Mouse (Mus musculus) bone marrow macrophage, adult 2 months (primary cell): ENCODE measurements around the gene Trir. TPM values are rescaled to one million over a fixed set of nuclear protein-coding genes. Genes with fewer than 3 reads are reported as not detected.

Experiments used
- H3K27ac ChIP-seq: 2 replicates; pipeline ENCODE4 v1.5.1; 2012; ENCODE audit warnings: low read depth, low read length; ENCODE audit not compliant: insufficient read depth
- H3K4me1 ChIP-seq: 2 replicates; pipeline ENCODE4 v1.6.1; 2012; ENCODE audit warnings: low read length; ENCODE audit not compliant: control insufficient read depth, insufficient read depth
- H3K4me3 ChIP-seq: 2 replicates; pipeline ENCODE4 v1.5.1; 2012; ENCODE audit warnings: mild to moderate bottlenecking, low read length, moderate library complexity; ENCODE audit not compliant: insufficient read depth
- CTCF ChIP-seq: IDR thresholded peaks from 2 replicates; pipeline ENCODE4 v1.5.1; 2012; ENCODE audit warnings: low read depth, mild to moderate bottlenecking, low read length, moderate library complexity
- POLR2A ChIP-seq: IDR thresholded peaks from 2 replicates; pipeline ENCODE4 v1.6.1; 2012; ENCODE audit warnings: mild to moderate bottlenecking, low read depth, low read length, borderline replicate concordance
- polyA plus RNA-seq: library from polyadenylated mRNA; stranded (reverse); fragments of >200 nt; gene quantifications from 2 replicates; pipeline ENCODE4 v1.2.4, GENCODE M21; 2012; ENCODE audit not compliant: missing spikeins, insufficient read depth, insufficient read length

The Trir gene
- polyA plus RNA-seq, 1 experiment, result 145 TPM

DNA sequence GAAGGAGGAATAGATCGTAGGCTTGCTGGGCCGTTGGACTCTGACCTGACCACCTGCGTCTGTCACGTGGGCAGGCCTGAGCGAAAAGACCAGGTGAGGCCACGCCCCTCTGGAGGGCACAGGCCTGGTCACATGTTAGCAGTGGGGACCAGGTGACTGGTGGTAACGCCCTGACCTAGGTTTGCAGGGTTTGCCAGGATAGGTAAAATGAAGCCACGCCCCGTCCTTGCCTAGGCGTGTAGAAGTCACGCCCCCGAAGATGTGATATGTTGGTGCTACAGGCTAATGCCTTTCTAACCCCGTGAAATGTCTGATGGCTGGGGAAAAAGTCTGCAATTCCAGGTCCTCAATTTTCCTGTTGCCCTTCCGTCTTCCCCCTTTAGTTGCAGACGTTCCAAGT, 35.8 kb upstream of the Trir start:
- H3K27ac ChIP-seq, result peak overlapping the region; percentile 12; the same call in 1 of the 2 replicates
- H3K4me1 ChIP-seq, result peaks cover 17% of the 10 kb centered on the region
- peak overlapping the region; percentile 81 for H3K4me3 ChIP-seq
- TF ChIP-seq POLR2A (no peak), CTCF (no peak)

DNA sequence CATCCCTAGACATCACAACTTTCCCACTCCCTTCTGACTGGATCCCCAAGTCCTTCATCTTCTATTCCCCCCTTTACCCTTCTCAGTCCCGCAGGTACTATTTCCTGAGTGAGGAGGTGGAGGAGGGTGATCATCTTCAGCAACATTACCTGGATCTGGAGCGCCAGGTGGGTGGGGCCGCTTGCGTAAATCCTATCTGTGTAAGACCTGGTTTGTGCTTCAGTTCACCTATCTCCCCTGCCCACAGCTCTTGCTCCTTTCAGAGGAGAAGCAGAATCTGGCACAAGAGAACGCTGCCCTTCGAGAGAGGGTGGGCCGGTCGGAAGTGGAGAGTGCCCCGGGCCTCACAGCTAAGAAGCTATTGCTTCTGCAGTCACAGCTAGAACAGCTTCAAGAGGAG, 32.2 kb upstream of the Trir start:
- no peak overlapping the region for H3K4me3 ChIP-seq
- TF ChIP-seq POLR2A (no peak), CTCF (no peak)

DNA sequence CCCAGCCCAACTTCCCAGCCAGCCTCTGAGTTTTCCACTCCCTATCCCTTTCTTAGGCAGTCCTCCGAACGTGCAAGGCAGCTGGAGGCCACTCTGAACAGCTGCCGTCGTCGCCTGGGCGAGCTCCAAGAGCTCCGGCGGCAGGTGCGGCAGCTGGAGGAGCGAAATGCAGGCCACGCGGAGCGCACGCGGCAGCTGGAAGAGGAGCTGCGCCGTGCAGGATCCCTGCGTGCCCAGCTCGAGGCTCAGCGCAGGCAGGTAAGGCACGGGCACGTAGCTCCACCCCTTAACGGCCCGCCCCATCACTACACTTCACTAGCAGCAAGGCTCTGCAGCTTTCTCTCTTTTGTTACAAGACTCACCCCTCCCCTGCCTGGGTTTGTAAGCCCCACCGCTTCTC, 30.9 kb upstream of the Trir start:
- Histone ChIP-seq H3K27ac (no peak overlapping the region), H3K4me1 (peaks cover 8% of the 10 kb centered on the region), H3K4me3 (no peak overlapping the region)
- no peak for TF ChIP-seq POLR2A
- no peak for TF ChIP-seq CTCF

More for the DNA sequence above, 32.2 kb upstream of the Trir start:
- Histone ChIP-seq H3K27ac (no peak overlapping the region), H3K4me1 (peaks cover 9% of the 10 kb centered on the region)

DNA sequence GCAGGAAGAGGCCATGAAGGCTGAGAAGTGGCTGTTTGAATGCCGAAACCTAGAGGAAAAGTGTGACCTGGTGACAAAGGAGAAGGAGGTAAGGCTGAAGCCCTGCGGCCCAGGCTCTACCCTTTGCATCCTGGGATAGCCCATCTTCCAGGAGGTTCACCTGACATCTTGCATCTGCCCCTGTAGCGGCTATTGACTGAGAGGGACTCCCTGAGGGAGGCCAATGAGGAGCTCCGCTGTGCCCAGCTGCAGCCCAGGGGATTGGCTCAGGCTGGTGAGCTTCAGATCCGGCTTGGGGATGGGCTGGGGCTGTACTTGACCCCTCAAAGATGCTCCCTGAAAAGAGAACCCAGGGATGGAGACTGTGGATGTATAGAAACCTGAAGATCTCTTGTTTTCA, 29.6 kb upstream of the Trir start:
- Histone ChIP-seq H3K27ac (no peak overlapping the region), H3K4me3 (no peak overlapping the region), H3K4me1 (peaks cover 4% of the 10 kb centered on the region; the same call in 1 of the 2 replicates)
- TF ChIP-seq POLR2A (no peak), CTCF (no peak)

DNA sequence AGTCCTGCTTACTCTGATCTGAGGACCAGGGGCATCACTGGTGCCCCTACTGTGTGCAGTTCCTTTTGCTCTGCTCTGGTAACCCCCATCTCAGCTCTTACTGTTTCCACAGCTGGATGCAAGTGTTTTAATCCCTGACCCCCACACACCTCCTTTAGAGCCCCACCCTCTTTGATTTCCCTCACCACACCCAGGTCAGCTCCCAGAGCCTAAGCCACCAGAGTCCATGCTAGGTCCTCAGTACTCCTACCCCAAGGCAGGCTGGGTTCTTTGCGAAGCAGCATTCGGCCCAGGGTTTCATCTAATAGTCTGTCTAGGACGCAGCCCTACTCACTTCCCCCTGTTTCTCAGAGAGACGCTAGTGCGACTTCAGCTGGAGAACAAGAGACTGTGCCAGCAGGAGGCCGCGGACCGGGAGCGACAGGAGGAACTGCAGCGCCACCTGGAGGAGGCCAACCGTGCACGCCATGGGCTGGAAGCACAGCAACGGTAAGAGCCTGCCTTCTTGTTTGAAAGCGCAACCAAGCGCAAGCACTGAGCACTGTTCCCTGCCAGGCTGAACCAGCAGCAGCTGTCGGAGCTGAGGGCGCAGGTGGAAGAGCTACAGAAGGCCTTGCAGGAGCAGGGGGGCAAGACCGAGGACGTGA, 28.9 kb upstream of the Trir start:
- H3K4me3 ChIP-seq, result no peak overlapping the region
- no peak overlapping the region for H3K27ac ChIP-seq
- TF ChIP-seq CTCF (peak; percentile 43; the same call in 1 of the 2 replicates), POLR2A (no peak)
- H3K4me1 ChIP-seq, result peaks cover 4% of the 10 kb centered on the region; the same call in 1 of the 2 replicates

DNA sequence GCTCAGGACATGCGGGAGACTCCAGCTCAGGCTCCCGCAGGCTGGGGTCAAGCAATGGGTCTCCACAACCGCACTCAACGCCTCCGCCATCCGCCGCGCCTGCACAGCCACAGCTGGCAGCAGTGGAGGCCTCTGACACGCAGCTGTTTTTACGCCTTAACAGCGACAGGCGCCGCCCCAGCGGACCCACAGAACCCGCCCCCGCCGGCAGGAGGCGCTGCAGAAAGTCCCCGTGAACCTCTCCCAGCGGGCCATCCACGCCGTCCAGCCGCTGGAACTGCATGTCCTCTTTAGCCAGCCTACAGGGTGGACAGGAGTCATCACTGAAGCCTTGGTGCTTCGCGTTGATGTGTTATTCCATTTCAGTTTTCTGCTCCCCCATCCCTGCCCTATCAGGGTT, 18.9 kb upstream of the Trir start:
- Histone ChIP-seq H3K4me1 (no peaks in the 10 kb centered on the region), H3K27ac (no peak overlapping the region), H3K4me3 (no peak overlapping the region)
- no peak for TF ChIP-seq POLR2A
- no peak for TF ChIP-seq CTCF

DNA sequence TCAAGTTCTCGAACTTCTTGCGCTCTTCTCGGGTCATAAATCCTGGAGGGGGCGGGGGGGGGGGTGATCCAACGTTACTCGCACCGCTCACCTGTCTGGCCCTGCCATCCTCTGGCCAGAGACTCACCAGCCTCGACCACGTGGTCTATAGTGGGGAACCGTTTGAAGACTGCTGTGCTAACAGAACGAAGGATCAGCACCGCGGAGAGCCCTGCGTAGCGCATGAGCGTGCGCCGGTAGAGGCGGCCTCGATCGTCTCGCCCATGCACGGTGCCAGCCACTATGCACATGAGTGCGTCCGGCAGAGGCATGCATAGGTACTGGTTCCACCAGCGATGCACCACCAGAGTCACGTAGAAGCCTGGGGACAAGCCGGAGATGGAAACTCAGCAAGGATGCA, 15.4 kb upstream of the Trir start:
- no peaks in the 10 kb centered on the region for H3K4me1 ChIP-seq
- no peak overlapping the region for H3K4me3 ChIP-seq
- TF ChIP-seq CTCF (no peak), POLR2A (no peak)

DNA sequence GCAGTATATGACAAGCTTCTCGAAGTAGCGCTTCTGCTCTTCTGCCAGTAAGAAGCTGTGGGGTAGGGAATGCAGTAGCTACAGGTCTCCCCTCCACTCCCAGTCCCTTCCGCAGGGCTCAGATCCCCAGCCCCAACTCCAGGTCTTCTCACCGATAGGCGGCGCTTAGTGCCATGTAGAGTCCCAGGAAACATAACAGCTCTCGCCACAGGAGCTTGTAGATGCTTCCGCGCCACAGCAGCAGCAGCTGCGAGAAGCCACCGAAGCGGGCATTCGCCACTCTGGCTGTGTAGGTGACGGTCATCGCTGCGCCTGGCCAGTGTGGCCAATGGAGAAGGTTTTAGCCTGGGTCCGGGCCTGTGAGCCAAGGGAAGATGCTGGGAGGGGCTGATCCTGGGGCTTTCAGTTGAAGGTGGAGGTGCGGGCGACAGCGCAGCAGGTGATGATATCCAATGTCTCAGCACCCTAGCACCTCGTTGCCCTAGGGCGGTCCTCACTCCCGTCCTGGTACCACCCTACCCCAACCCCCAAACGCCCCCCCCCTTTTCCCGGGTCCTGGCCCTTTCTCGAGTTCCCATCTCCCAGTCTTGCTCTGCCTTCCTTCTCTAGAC, 13.3 kb upstream of the Trir start:
- H3K4me3 ChIP-seq, result no peak overlapping the region

More for the DNA sequence above, 15.4 kb upstream of the Trir start:
- H3K27ac ChIP-seq, result no peak overlapping the region

DNA sequence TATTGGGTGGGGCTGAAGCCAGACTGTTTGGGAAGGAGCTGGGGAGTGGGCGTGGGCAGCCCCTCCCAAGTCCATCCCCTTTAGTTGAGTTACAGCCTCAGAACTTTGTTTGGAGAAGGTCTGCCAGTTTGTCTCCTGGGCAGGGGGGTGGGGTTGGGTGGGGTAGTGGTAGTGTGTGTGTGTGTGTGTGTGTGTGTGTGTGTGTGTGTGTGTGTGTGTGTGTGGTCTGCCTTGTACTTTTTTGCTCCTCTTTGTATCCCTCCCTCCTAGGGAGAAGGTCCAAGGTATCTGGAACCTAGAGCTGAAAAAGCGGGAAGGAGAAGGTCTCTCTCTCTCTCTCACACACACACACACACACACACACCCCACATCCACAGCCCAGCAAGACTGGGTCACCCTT, 12.2 kb upstream of the Trir start, which contains the start of gene Best2:
Gene Best2, minus strand, starts transcription at position 101 of the 400 bp plus-strand sequence.
- no peaks in the 10 kb centered on the region for H3K4me1 ChIP-seq
- H3K27ac ChIP-seq, result no peak within 1 kb of the TSS
- no peak within 1 kb of the TSS for H3K4me3 ChIP-seq
- TF ChIP-seq CTCF, result no peak
- no peak for TF ChIP-seq POLR2A

More for the DNA sequence above, 13.3 kb upstream of the Trir start:
- TF ChIP-seq POLR2A, result no peak
- TF ChIP-seq CTCF, result peak; percentile 32; the same call in 1 of the 2 replicates
- no peaks in the 10 kb centered on the region for H3K4me1 ChIP-seq
- no peak overlapping the region for H3K27ac ChIP-seq

DNA sequence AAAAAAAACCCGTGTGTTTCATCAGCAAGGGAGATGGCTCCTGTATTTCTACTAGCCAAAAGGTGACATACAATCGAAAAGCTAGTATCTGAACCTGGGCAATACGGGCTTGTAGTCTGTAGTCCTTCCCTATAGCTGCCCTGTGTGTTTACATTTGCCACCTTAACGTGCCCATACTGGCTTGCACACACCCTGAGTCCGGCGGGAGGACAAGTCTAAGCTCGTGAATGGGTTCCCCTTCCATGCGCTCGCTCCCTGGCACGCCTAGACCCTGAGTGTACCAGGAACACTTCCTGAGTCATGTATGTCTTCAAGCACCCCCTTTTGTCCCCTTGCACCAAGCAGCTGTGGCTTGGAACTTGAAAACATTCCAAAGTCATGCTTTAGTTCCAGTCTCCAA, 9.9 kb upstream of the Trir start:
- no peak overlapping the region for H3K27ac ChIP-seq
- H3K4me1 ChIP-seq, result no peaks in the 10 kb centered on the region
- TF ChIP-seq POLR2A, result no peak
- TF ChIP-seq CTCF, result no peak
- H3K4me3 ChIP-seq, result no peak overlapping the region
